Mouse (Mus musculus) midbrain, embryonic 13.5 days (tissue): ENCODE measurements around the gene Olfr1495. TPM values are rescaled to one million over a fixed set of nuclear protein-coding genes. Genes with fewer than 3 reads are reported as not detected.
"Not testable (repeated sequence)": the region's sequence is repeated elsewhere in the genome, so short reads cannot be mapped to it uniquely, and the experiment has no call there.

Experiments
- ATAC-seq: fragments of 200-750 bp; cut with Nextera tagmentation; 2 replicates; pipeline ENCODE4 v1.8.0; 2017; ENCODE audit warnings: mild to moderate bottlenecking, moderate TSS enrichment, moderate library complexity
- H3K27ac ChIP-seq: fragments of 300-500 bp; sonication (generic); 2 replicates; pipeline ENCODE4 v1.5.1; 2015; ENCODE audit warnings: inconsistent platforms, mild to moderate bottlenecking, moderate library complexity
- H3K27me3 ChIP-seq: fragments of 300-500 bp; sonication (generic); 2 replicates; pipeline ENCODE4 v1.6.1; 2015; ENCODE audit warnings: mild to moderate bottlenecking, inconsistent platforms
- H3K36me3 ChIP-seq: fragments of 300-500 bp; sonication (generic); 2 replicates; pipeline ENCODE4 v1.6.1; 2015; ENCODE audit warnings: mild to moderate bottlenecking, inconsistent platforms
- H3K4me1 ChIP-seq: fragments of 300-500 bp; sonication (generic); replicated peaks from 2 replicates; pipeline ENCODE4 v1.6.1; 2015; ENCODE audit warnings: inconsistent platforms
- H3K4me2 ChIP-seq: fragments of 300-500 bp; sonication (generic); replicated peaks from 2 replicates; pipeline ENCODE4 v1.6.1; 2015; ENCODE audit warnings: moderate library complexity, mild to moderate bottlenecking, inconsistent platforms
- H3K4me3 ChIP-seq: fragments of 300-500 bp; sonication (generic); replicated peaks from 2 replicates; pipeline ENCODE4 v1.5.1; 2015; ENCODE audit warnings: mild to moderate bottlenecking, inconsistent platforms
- H3K9ac ChIP-seq: fragments of 300-500 bp; sonication (generic); replicated peaks from 2 replicates; pipeline ENCODE4 v1.6.1; 2015; ENCODE audit warnings: mild to moderate bottlenecking, inconsistent platforms
- H3K9me3 ChIP-seq: fragments of 300-500 bp; sonication (generic); 2 replicates; pipeline ENCODE4 v1.6.1; 2016; ENCODE audit warnings: mild to moderate bottlenecking, inconsistent platforms
- WGBS: fragments of 180-500 bp; shearing (Covaris S2); methylation state at CpG from one replicate; pipeline ENCODE4 v1.1.7; 2015; 5-methylcytosine and 5-hydroxymethylcytosine counted together
- polyA plus RNA-seq: library from polyadenylated mRNA; unstranded; fragments of >200 nt; fragmentation: Nextera tagmentation; extraction: Ambion mirVana; gene quantifications from 2 replicates; pipeline ENCODE4 v1.2.1, GENCODE M21; 2015

The Olfr1495 gene
- not detected in 2 replicates for polyA plus RNA-seq

DNA sequence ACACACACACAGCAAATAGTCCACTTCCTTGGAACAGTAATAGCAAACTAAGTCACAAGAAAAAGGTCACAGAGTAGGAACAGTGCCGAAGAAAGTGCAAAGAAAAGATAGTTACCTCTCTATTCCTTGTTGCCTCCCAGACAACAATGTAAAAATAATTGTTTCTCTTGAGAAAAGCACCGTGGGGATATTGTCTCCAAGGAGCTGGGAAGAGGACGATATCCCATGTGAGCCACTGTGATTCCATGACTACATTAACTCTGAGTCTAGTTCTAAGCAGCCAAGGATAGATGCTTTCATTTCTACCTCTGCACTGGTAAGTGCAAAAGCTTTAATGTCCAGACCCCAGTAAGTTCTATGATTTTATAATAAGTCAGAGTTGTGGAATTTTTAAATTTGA lies at the start of gene Olfr1495:
Gene Olfr1495, plus strand, starts transcription at position 301 of the 400 bp plus-strand sequence.
- no peaks in the 10 kb centered on the region for H3K9me3 ChIP-seq
- no peaks in the 10 kb centered on the region for H3K36me3 ChIP-seq
- H3K4me2 ChIP-seq, result no peak within 1 kb of the TSS
- no peaks in the 10 kb centered on the region for H3K4me1 ChIP-seq
- H3K4me3 ChIP-seq, result no peak within 1 kb of the TSS
- H3K27me3 ChIP-seq, result no peaks in the 10 kb centered on the region
- no peak within 1 kb of the TSS for H3K27ac ChIP-seq
- no peak for ATAC-seq
- H3K9ac ChIP-seq, result no peak within 1 kb of the TSS
- 87% methylated on average over 3 of the region's 3 CpGs for WGBS

DNA sequence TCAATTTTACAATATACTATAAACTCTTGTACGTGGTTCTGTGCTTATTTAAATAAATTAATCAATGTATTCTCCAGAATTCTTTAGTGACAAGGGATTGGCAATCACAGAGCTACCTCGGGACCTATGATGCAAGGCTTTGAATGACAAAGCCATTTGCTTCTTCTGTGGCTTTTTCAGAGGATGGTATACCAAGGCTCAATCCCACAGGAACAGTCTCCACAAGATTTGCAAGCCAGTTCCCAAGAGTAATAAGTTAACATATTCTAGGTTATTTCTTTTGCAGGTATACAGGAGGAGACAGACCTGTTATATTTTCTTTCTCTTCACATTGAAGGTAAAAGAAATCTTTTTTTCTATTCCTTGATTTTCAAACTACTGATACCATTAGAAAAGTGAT lies 41.4 kb upstream of the Olfr1495 start, which contains the start of gene Olfr1493-ps1:
Gene Olfr1493-ps1, plus strand, starts transcription at position 301 of the 400 bp plus-strand sequence.
- Histone ChIP-seq H3K27me3 (no peaks in the 10 kb centered on the region), H3K4me1 (no peaks in the 10 kb centered on the region), H3K4me2 (no peak within 1 kb of the TSS), H3K27ac (no peak within 1 kb of the TSS), H3K36me3 (no peaks in the 10 kb centered on the region), H3K4me3 (no peak within 1 kb of the TSS), H3K9me3 (0 out of 2 replicates have a peak, but pooled peaks cover 2% of the 10 kb centered on the region), H3K9ac (no peak within 1 kb of the TSS)
- ATAC-seq, result no peak
- 55% methylated on average over 2 of the region's 2 CpGs for WGBS

DNA sequence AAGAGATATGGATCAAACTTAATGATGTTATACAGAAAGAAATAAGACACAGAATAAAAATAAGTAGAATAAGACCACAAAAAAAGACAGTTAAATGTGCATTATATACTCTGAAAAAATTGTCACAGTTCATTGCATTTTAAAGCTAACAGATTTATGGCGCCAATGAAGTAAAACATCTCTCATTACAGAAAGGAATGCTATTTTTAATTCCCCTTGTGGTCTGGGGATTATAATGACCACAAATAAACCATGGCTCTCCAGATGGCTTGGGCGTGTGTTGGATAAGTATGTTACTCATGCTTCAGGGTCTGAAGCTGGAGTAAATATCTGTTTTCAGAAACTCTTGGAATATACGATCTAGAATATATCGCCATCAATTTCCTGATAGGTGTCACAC lies 25.0 kb upstream of the Olfr1495 start, which contains the start of gene Olfr1494:
Gene Olfr1494, plus strand, starts transcription at position 301 of the 400 bp plus-strand sequence.
- 88% methylated on average over 4 of the region's 4 CpGs for WGBS
- Histone ChIP-seq H3K36me3 (no peaks in the 10 kb centered on the region), H3K27me3 (no peaks in the 10 kb centered on the region), H3K9ac (no peak within 1 kb of the TSS), H3K4me3 (no peak within 1 kb of the TSS), H3K27ac (no peak within 1 kb of the TSS), H3K4me1 (no peaks in the 10 kb centered on the region), H3K9me3 (no peaks in the 10 kb centered on the region), H3K4me2 (no peak within 1 kb of the TSS)
- no peak for ATAC-seq

DNA sequence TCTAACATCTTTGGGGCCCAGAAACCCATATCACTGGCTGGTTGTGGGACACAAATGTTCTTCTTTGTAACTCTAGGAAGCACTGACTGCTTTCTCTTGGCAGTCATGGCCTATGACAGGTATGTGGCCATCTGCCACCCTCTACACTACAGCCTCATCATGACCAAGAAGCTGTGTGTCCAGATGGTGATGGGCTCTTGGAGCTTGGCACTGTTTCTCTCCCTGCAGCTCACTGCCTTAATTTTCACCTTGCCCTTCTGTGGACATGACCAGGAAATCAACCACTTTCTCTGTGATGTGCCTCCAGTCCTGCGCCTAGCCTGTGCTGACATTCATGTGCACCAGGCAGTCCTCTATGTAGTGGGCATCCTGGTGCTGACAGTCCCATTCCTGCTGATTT lies 15.0 kb upstream of the Olfr1495 start:
- Histone ChIP-seq H3K27ac (no peak overlapping the region), H3K4me2 (no peak overlapping the region), H3K27me3 (no peaks in the 10 kb centered on the region), H3K36me3 (no peaks in the 10 kb centered on the region), H3K9ac (no peak overlapping the region), H3K4me3 (no peak overlapping the region), H3K9me3 (no peaks in the 10 kb centered on the region), H3K4me1 (no peaks in the 10 kb centered on the region)
- WGBS, result 94% methylated on average over 1 of the region's 1 CpGs
- no peak for ATAC-seq

DNA sequence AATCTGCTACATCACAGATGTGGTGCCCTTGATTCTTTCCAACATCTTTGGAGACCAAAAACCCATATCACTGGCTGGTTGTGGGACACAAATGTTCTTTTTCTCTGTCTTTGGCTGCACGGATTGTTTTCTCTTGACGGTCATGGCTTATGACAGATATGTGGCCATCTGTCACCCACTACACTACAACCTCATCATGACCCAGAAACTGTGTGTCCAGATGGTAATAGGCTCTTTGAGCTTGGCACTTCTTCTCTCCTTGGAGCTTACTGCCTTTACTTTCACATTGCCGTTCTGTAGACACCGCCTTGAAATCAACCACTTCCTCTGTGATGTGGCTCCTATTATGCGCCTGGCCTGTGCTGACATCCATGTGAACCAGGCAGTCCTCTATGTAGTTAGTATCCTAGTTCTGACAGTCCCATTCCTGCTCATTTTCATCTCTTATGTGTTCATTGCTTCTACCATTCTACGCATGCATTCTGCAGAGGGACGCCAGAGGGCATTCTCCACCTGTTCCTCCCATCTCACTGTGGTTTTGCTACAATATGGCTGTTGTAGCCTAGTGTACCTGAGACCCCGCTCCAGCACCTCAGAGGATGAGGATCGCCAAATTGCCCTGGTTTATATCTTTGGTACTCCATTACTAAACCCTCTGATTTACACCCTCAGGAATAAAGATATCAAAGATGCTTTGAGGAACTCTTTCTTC lies 4.3 kb downstream of the Olfr1495 start:
- Histone ChIP-seq H3K9me3 (no peaks in the 10 kb centered on the region), H3K4me1 (no peaks in the 10 kb centered on the region), H3K4me3 (no peak overlapping the region), H3K9ac (no peak overlapping the region), H3K4me2 (no peak overlapping the region), H3K27ac (no peak overlapping the region), H3K36me3 (no peaks in the 10 kb centered on the region), H3K27me3 (no peaks in the 10 kb centered on the region)
- no peak for ATAC-seq
- WGBS, result 93% methylated on average over 9 of the region's 9 CpGs

DNA sequence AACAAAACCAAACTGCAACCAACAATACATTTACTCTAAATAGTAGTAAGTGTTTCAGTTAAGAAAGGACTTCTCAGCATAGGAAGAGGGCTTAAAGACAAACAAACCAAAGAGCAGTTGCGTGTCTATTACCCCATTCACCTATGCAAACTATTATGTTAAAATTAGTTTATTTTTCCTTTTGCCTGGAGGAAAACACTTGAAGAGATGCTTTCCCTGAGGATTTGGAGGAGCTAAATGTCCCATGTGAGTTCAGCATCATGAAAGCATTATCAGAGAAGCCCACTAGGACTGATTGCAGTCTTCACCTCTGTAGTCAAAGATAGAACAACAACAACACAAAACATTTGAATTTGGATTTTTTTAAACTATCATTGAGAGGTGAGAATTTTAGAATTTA lies 13.2 kb downstream of the Olfr1495 start, which contains the start of gene Olfr1496:
Gene Olfr1496, plus strand, starts transcription at position 301 of the 400 bp plus-strand sequence.
- no peak for ATAC-seq
- WGBS, result 90% methylated on average over 1 of the region's 1 CpGs
- Histone ChIP-seq H3K4me2 (no peak within 1 kb of the TSS), H3K9ac (no peak within 1 kb of the TSS), H3K27ac (no peak within 1 kb of the TSS), H3K4me3 (no peak within 1 kb of the TSS), H3K4me1 (no peaks in the 10 kb centered on the region), H3K9me3 (no peaks in the 10 kb centered on the region), H3K36me3 (no peaks in the 10 kb centered on the region), H3K27me3 (no peaks in the 10 kb centered on the region)

DNA sequence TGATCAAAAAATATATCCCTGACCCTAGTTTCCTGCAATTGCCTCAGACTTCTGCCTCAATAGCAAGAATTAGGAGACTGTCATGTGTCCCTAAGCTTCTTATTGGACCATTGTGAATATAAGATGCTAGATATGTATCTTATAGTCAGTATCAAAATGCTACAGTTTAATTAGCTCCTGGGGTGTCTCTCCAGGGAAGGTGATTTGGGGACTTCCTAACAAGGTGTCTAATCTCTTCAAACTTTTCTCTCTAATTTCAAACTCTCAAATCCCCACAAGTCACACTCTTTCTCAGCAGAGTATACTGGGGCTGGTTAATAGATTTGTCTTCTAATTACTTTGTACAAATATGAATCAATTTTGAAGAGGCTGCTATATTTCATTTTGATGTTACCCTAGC lies 33.7 kb downstream of the Olfr1495 start, which contains the start of gene Olfr1497:
Gene Olfr1497, minus strand, starts transcription at position 101 of the 400 bp plus-strand sequence.
- no peak within 1 kb of the TSS for H3K4me2 ChIP-seq
- H3K4me3 ChIP-seq, result no peak within 1 kb of the TSS
- no peaks in the 10 kb centered on the region for H3K27me3 ChIP-seq
- no peak within 1 kb of the TSS for H3K9ac ChIP-seq
- H3K4me1 ChIP-seq, result no peaks in the 10 kb centered on the region
- no peak within 1 kb of the TSS for H3K27ac ChIP-seq
- no peak for ATAC-seq
- H3K9me3 ChIP-seq, result no peaks in the 10 kb centered on the region
- no peaks in the 10 kb centered on the region for H3K36me3 ChIP-seq

DNA sequence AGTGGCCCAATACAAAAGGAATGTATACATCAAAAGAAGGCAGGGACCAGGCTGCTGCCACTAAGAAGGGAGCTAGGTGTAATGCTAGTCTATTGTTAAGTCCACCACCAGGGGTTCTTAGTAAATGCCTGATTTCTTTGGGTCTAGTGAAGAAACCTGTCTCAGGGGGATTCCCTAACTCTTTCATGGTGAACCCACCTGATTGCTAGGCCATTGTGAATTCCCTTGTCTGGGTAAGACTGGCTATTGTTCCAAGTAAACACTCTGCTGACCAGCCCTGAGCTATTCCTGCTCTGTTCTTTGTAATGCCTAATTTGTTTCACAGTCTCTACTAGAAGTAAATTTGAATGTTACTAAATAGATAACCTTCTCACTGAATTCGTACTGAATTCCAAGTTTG lies 41.1 kb downstream of the Olfr1495 start:
- not testable (repeated sequence) for H3K27me3 ChIP-seq, H3K4me1 ChIP-seq, H3K36me3 ChIP-seq, ATAC-seq, H3K9ac ChIP-seq, H3K4me3 ChIP-seq, H3K9me3 ChIP-seq, H3K27ac ChIP-seq, H3K4me2 ChIP-seq
- WGBS, result 75% methylated on average over 1 of the region's 1 CpGs

DNA sequence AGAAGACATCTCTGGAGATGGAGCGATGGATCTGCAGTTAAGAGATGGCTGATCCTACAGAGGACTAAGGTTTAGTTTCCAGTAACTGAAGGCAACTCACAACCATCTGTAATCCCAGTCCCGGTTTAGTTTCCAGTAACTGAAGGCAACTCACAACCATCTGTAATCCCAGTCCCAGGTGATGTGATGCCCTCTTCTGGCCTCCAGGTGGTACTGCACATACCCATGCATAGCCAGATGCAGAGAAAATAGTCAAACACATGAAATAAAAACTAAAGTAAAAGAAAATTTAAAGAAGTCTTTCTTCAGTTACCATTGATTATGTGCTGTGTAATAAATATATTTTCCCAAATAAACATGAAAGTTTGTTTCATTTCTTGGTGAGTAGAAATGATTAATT lies 48.4 kb downstream of the Olfr1495 start:
- ATAC-seq, result no peak
- Histone ChIP-seq H3K9ac (no peak overlapping the region), H3K36me3 (no peaks in the 10 kb centered on the region), H3K27me3 (no peaks in the 10 kb centered on the region), H3K9me3 (no peaks in the 10 kb centered on the region), H3K4me1 (no peaks in the 10 kb centered on the region), H3K4me2 (no peak overlapping the region), H3K4me3 (no peak overlapping the region), H3K27ac (no peak overlapping the region)
- WGBS, result 64% methylated on average over 2 of the region's 2 CpGs

DNA sequence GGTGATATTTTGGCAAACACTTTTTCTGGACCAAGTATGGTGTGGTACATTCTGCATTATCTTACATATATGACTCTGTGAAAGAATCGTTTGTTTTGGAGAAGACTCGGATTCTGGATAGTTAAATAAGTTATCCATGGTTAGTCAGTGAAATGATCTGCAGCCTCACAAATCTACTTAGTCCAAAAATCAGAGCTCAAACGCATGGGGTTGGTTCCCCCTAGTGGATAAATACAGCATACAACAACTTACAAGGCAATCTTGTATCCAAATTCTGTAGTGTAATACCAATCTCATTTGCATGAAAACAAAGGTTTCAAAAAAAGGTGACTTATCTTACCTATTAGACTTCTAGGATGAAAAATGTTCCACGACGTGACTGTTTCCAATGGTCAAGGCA lies 54.4 kb downstream of the Olfr1495 start:
- H3K27me3 ChIP-seq, result no peaks in the 10 kb centered on the region
- H3K4me1 ChIP-seq, result no peaks in the 10 kb centered on the region
- no peak for ATAC-seq
- no peaks in the 10 kb centered on the region for H3K36me3 ChIP-seq
- no peak overlapping the region for H3K4me3 ChIP-seq
- H3K4me2 ChIP-seq, result no peak overlapping the region
- H3K9me3 ChIP-seq, result no peaks in the 10 kb centered on the region
- no peak overlapping the region for H3K9ac ChIP-seq
- WGBS, result 35% methylated on average over 5 of the region's 5 CpGs
- no peak overlapping the region for H3K27ac ChIP-seq

DNA sequence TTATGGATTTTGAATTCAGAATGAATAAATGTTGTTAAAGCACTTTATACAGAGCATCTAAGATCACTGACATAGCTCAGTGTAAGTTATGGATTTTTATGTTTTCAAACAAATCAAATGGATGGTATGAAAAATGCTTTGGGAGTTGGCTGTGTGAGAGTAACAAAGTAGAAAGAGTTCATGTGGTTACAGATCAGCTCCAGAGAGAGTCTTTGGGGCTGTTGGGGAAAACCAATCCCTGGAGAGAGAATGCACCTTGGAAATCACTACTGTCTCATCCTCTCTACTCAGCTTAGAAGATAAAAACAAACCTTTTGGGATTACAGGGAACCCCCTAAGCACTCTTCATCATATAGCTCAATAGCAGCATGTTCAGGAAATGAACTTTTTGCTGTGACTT lies 54.9 kb downstream of the Olfr1495 start, which contains the start of gene Olfr1499:
Gene Olfr1499, minus strand, starts transcription at position 101 of the 400 bp plus-strand sequence.
- ATAC-seq, result no peak
- Histone ChIP-seq H3K9ac (no peak within 1 kb of the TSS), H3K27me3 (no peaks in the 10 kb centered on the region), H3K9me3 (no peaks in the 10 kb centered on the region), H3K27ac (no peak within 1 kb of the TSS), H3K4me1 (no peaks in the 10 kb centered on the region), H3K36me3 (no peaks in the 10 kb centered on the region), H3K4me2 (no peak within 1 kb of the TSS), H3K4me3 (no peak within 1 kb of the TSS)
